Mouse (Mus musculus): ENCODE data around the gene Gipc1. TPM values are rescaled to one million over a fixed set of nuclear protein-coding genes. Genes with fewer than 3 reads are reported as not detected.

The Gipc1 gene
- total RNA-seq, 2 experiments from 2014 or later, result 46.1 to 48.7 TPM

Other genes with a start within 250 kb of the Gipc1 start
- 10 to 100 TPM; 39.3 to 48.2 TPM for gene Scoc, start 194.3 kb upstream of the Gipc1 start, total RNA-seq (2021)
- gene Olfr370, start 116.9 kb upstream of the Gipc1 start, total RNA-seq (2021), result not detected
- 100 to 1,000 TPM; 597 to 620 TPM for gene Ndufb7, start 86.0 kb upstream of the Gipc1 start, total RNA-seq (2021)
- gene Tecr, start 44.7 kb upstream of the Gipc1 start, total RNA-seq (2021), result 100 to 1,000 TPM; 181 to 199 TPM
- 10 to 100 TPM; 17.5 to 18.0 TPM for gene Dnajb1, start 44.5 kb upstream of the Gipc1 start, total RNA-seq (2021)
- under 1 TPM; 0.20 to 0.53 TPM for gene Ptger1, start 14.0 kb downstream of the Gipc1 start, total RNA-seq (2021)
- gene Pkn1, start 46.5 kb downstream of the Gipc1 start, total RNA-seq (2021), result 10 to 100 TPM; 58.9 to 66.7 TPM
- 10 to 100 TPM; 37.5 to 38.4 TPM for gene Ddx39, start 62.5 kb downstream of the Gipc1 start, total RNA-seq (2021)
- gene Adgre5, start 88.6 kb downstream of the Gipc1 start, total RNA-seq (2021), result 10 to 100 TPM; 66.0 to 68.1 TPM
- 10 to 100 TPM; 29.8 to 29.9 TPM for gene Adgrl1, start 247.4 kb downstream of the Gipc1 start, total RNA-seq (2021)

Measured in heart, postnatal 10 days (tissue).